Mouse (Mus musculus) forebrain, embryonic 16.5 days (tissue): ENCODE measurements at regions not wholly inside any gene's neighbourhood (a gene's known extent, or its start where the extent isn't known, plus 50 kb on each side); places are given as distances from the start of the nearest gene placed in this dataset.

Source experiments
- ATAC-seq: fragments of 200-750 bp; cut with Nextera tagmentation; 2 replicates; pipeline ENCODE4 v1.8.0; 2017; ENCODE audit warnings: mild to moderate bottlenecking, moderate library complexity
- H3K27ac ChIP-seq: fragments of 300-500 bp; sonication (generic); 2 replicates; pipeline ENCODE4 v1.5.1; 2014; ENCODE audit warnings: low read length, control low read depth
- H3K27me3 ChIP-seq: fragments of 300-500 bp; sonication (generic); replicated peaks from 2 replicates; pipeline ENCODE4 v1.6.1; 2014; ENCODE audit warnings: low read length; ENCODE audit not compliant: control insufficient read depth, insufficient read depth
- H3K36me3 ChIP-seq: fragments of 300-500 bp; sonication (generic); 2 replicates; pipeline ENCODE4 v1.6.1; 2014; ENCODE audit not compliant: control insufficient read depth, insufficient read depth
- H3K4me1 ChIP-seq: fragments of 300-500 bp; sonication (generic); replicated peaks from 2 replicates; pipeline ENCODE4 v1.6.1; 2014; ENCODE audit warnings: low read length; ENCODE audit not compliant: control insufficient read depth, insufficient read depth
- H3K4me2 ChIP-seq: fragments of 300-500 bp; sonication (generic); 2 replicates; pipeline ENCODE4 v1.6.1; 2014; ENCODE audit warnings: mild to moderate bottlenecking, low read length, control low read depth
- H3K4me3 ChIP-seq: fragments of 300-500 bp; sonication (generic); replicated peaks from 2 replicates; pipeline ENCODE4 v1.5.1; 2014; ENCODE audit warnings: mild to moderate bottlenecking, low read length, control low read depth
- H3K9ac ChIP-seq: fragments of 300-500 bp; sonication (generic); replicated peaks from 2 replicates; pipeline ENCODE4 v1.6.1; 2014; ENCODE audit warnings: low read depth, low read length, control low read depth
- H3K9me3 ChIP-seq: fragments of 300-500 bp; sonication (generic); 2 replicates; pipeline ENCODE4 v1.6.1; 2016; ENCODE audit warnings: low read length; ENCODE audit not compliant: control insufficient read depth
- WGBS: fragments of 180-500 bp; shearing (Covaris S2); extraction: QIAGEN DNeasy Blood & Tissue Kit; methylation state at CpG from one replicate; pipeline ENCODE4 v1.1.7; 2014; 5-methylcytosine and 5-hydroxymethylcytosine counted together

DNA sequence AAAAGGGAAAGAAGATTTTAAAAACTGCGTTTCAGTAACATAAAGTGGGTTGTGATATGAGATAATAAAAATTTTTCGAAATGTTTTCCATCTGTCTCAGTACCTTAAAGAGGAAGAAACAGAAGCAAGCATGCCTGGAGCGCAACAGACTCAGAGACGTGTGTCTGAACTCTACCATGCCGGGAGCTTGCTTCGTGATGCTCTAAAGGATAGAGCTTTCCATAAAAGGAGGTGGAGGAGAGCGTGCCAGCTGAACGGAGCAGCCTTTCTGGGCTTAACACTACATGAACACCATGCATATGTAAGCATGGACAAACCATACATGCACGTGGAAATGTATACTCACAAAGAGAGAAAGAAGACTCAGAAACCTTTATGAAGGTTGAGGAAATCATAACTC, 387.5 kb upstream of the Slc7a11 start:
- Histone ChIP-seq H3K27me3 (no peaks in the 10 kb centered on the region), H3K4me2 (no peak overlapping the region), H3K9ac (no peak overlapping the region), H3K36me3 (no peaks in the 10 kb centered on the region), H3K4me3 (no peak overlapping the region), H3K4me1 (no peaks in the 10 kb centered on the region), H3K9me3 (no peaks in the 10 kb centered on the region), H3K27ac (no peak overlapping the region)
- 81% methylated on average over 9 of the region's 9 CpGs for WGBS
- no peak for ATAC-seq

DNA sequence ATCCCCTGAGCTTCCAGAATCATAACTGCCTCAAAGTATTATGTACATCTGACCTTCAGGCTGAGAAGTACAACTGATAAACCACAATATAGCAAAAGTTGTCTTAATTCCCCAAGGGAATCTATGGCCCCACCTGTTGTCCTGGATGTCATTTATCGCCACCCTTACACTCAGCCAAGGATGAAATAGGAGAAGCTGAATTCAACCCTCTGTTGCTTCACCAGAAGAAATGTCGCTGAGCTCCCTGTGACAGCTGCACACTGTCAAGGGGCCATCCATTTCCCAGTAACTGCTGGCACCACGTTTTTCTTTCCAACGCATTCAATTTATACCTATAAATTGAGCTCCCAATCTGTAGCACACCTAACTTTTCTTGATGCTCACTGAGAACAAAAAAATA, 382.0 kb upstream of the Noct start:
- Histone ChIP-seq H3K36me3 (no peaks in the 10 kb centered on the region), H3K4me1 (peaks cover 5% of the 10 kb centered on the region; the same call in 1 of the 2 replicates), H3K27ac (no peak overlapping the region), H3K27me3 (no peaks in the 10 kb centered on the region), H3K4me2 (no peak overlapping the region), H3K4me3 (no peak overlapping the region), H3K9me3 (no peaks in the 10 kb centered on the region), H3K9ac (no peak overlapping the region)
- 86% methylated on average over 4 of the region's 4 CpGs for WGBS
- ATAC-seq = no peak

DNA sequence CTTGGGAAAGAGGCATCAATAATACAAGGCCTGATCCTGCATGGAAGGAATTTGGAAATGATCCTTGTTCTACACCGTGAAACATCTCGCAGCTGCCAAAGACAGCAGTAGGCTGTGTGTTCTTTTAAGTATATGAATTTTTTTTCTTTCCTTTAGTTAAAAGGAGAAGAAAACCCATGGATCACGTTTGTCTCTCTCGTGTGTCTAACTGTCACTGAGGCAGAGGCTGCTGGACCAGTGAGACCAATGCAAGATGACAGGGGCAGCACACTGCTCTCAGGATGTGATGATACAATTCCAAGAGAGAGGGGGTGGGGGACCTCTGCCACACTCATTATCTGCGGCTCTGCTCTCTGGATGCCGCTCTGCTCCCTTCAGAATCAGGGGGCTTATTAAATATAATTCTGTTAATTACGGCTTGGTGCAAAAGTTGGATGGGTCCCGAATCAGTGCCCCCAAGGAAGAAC, 379.4 kb upstream of the Noct start:
- H3K36me3 ChIP-seq = no peaks in the 10 kb centered on the region
- no peaks in the 10 kb centered on the region for H3K9me3 ChIP-seq
- peaks cover 5% of the 10 kb centered on the region; the same call in 1 of the 2 replicates for H3K4me1 ChIP-seq
- H3K27ac ChIP-seq = 0 out of 2 replicates have a peak overlapping the region, but pooled peaks have one; percentile 8
- H3K4me2 ChIP-seq = no peak overlapping the region
- ATAC-seq = peak; percentile 90
- no peaks in the 10 kb centered on the region for H3K27me3 ChIP-seq
- no peak overlapping the region for H3K4me3 ChIP-seq
- WGBS = 40% methylated on average over 8 of the region's 8 CpGs
- no peak overlapping the region for H3K9ac ChIP-seq

DNA sequence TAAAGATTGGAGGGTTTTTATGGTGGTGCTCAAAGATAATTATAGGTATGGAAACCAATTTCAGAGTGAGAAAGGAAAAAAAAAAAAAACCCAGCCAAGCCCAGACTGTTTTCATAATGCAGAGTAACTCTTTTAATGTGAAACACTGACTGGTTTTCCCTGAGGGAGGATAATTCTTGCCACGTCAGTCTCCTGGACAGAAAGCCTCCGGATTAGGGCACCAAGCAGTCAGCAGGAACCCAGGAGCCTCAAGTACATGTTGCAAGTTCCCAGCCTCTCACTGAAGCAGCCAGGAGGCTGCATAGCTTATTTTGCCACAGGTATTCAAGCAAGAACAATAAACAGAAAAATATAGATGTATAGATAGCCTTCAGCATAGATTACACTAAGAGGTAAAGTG, 378.9 kb upstream of the Noct start:
- no peaks in the 10 kb centered on the region for H3K36me3 ChIP-seq
- no peak overlapping the region for H3K4me2 ChIP-seq
- H3K4me3 ChIP-seq = no peak overlapping the region
- no peaks in the 10 kb centered on the region for H3K9me3 ChIP-seq
- WGBS = 12% methylated on average over 2 of the region's 2 CpGs
- peaks cover 5% of the 10 kb centered on the region; the same call in 1 of the 2 replicates for H3K4me1 ChIP-seq
- H3K27me3 ChIP-seq = no peaks in the 10 kb centered on the region
- no peak for ATAC-seq
- no peak overlapping the region for H3K27ac ChIP-seq
- H3K9ac ChIP-seq = no peak overlapping the region

DNA sequence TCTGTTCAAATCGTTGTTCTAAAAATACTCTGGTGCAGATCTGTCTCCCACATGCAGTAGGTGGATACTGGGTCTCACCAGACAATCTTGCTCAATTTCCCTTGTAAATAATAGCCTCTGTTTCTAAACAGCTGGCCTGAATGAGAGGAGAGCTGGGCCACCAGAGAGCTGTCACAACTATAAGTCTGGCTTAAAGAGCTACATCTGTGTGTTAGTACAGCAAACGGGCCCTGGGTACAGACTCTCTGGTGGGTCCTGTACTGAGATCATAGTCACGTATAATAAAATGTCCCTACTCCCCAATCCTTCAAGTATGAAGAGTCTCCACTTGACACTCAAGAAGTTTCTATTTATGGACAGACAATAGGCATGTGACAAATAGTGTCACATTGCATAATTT, 375.7 kb upstream of the Noct start:
- 74% methylated on average over 3 of the region's 3 CpGs for WGBS
- no peak overlapping the region for H3K4me2 ChIP-seq

DNA sequence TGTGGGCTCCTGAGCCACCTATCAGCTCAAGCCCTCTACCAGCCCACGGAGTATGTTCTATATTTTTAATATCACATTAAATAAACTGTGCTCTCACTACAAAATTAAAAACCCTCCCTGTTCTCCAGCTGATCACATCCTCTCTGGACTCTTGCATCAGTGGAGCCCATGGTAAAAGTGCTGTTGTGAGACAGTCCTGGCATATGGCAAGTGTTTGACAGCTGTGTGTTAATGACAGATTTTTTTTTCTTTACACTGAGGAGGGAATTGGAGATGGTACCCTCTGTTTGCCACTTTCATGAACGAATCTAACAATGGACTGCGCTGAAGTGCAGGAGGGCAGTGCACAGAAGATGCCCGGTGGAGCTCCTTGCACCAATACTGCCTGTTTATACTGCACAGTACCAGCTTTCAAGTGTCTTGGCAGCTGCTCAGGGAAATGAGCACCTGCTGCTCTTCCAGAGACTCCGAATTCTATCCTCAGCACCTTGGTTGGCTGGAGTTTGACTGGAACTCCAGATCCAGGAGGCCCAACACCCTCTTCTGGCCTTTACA, 373.1 kb upstream of the Noct start:
- H3K27ac ChIP-seq = no peak overlapping the region
- H3K36me3 ChIP-seq = no peaks in the 10 kb centered on the region
- no peaks in the 10 kb centered on the region for H3K9me3 ChIP-seq
- WGBS = 51% methylated on average over 5 of the region's 5 CpGs
- H3K4me3 ChIP-seq = no peak overlapping the region
- H3K4me2 ChIP-seq = no peak overlapping the region
- peak; percentile 47; the same call in 1 of the 2 replicates for ATAC-seq
- H3K27me3 ChIP-seq = no peaks in the 10 kb centered on the region
- H3K4me1 ChIP-seq = 0 out of 2 replicates have a peak, but pooled peaks cover 2% of the 10 kb centered on the region
- H3K9ac ChIP-seq = no peak overlapping the region

More for the DNA sequence above, 375.7 kb upstream of the Noct start:
- no peaks in the 10 kb centered on the region for H3K27me3 ChIP-seq
- peaks cover 8% of the 10 kb centered on the region; the same call in 1 of the 2 replicates for H3K4me1 ChIP-seq
- H3K9me3 ChIP-seq = no peaks in the 10 kb centered on the region
- H3K4me3 ChIP-seq = no peak overlapping the region
- H3K9ac ChIP-seq = no peak overlapping the region
- no peak for ATAC-seq
- H3K36me3 ChIP-seq = no peaks in the 10 kb centered on the region
- H3K27ac ChIP-seq = no peak overlapping the region

DNA sequence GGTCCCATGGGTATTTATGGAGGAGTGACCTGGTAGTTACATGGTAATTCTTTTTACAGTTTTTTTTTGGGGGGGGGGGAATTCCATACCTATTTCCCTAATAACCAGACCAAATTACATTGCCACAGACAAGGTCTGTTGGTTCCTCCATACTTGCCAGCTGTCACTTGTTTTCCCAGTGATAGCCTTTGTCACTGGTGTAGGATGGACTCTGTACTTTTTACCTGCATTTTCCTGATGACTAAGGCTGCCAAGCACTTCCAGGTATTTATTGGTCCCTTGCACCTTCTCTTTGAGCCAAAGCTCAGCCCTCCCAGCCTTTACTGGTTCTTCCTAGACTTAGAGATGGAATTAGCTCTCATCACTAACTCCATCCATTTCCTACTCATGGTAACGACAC, 357.1 kb upstream of the Noct start:
- Histone ChIP-seq H3K9ac (no peak overlapping the region), H3K27ac (no peak overlapping the region), H3K4me2 (no peak overlapping the region), H3K27me3 (no peaks in the 10 kb centered on the region), H3K36me3 (no peaks in the 10 kb centered on the region), H3K4me3 (no peak overlapping the region), H3K9me3 (no peaks in the 10 kb centered on the region), H3K4me1 (no peaks in the 10 kb centered on the region)
- 100% methylated on average over 1 of the region's 1 CpGs for WGBS
- no peak for ATAC-seq

DNA sequence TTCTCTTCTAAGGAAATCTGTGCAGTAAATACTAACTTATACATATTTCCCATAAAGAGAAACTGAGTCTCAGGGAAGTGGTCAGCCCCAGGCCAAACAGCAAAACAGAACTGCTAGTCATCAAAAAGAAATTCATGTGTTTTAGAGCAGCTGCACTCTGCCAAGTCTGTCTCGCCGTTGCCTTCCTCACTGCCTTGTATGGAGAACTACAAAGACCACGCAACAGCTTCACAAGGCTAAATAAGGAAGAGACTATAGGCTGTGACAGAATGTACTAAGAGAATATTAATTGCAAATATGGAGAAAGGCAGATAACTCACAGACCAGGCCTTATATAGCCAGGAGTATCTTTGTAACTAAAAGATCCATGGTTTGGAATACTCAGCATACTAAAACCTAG, 355.0 kb upstream of the Noct start:
- no peaks in the 10 kb centered on the region for H3K27me3 ChIP-seq
- H3K4me1 ChIP-seq = no peaks in the 10 kb centered on the region
- H3K36me3 ChIP-seq = no peaks in the 10 kb centered on the region
- no peak overlapping the region for H3K9ac ChIP-seq
- H3K4me3 ChIP-seq = no peak overlapping the region
- H3K27ac ChIP-seq = no peak overlapping the region
- H3K4me2 ChIP-seq = no peak overlapping the region
- H3K9me3 ChIP-seq = no peaks in the 10 kb centered on the region; the same call in 1 of the 2 replicates
- ATAC-seq = no peak
- 96% methylated on average over 3 of the region's 3 CpGs for WGBS

DNA sequence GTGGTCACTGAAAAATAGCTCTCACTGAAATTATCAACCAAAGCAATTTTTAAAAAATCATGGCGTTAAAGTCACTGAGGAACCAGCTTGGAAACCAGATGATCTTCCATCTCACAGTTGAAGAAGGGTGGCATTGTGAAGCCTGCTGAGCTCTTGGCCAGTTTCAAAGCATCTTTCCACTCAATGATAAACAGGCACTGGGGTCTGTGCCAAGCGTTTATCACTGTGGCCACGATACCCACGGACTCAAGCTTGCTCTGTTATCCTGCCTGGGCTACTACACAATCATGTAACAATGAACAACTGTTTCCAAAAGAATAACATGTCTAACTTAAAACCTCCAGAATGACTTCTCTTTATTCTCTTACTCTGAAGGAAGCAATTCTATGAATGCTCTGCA, 345.2 kb upstream of the Noct start:
- no peak for ATAC-seq
- 66% methylated on average over 4 of the region's 4 CpGs for WGBS

DNA sequence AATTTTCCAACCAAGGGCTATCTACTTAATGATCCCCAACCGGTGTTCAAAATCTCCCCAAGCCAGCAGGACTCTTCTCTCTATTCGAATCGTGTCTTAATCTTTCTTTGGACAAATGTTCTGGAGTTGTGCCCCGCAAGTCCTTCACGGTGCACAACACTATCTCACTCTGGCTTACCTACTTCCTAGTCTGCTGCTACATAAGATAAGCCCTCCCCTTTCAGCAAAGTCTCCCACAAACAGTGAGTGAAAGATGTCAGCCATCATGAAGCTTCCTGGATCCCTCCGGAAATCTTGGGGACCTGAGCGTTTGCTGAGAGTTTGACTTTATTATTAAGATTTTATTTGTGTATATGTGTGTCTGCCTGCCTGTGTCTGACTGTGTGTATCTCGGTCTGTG, 344.7 kb upstream of the Noct start:
- Histone ChIP-seq H3K4me3 (no peak overlapping the region), H3K4me2 (no peak overlapping the region), H3K9me3 (no peaks in the 10 kb centered on the region), H3K27ac (no peak overlapping the region), H3K9ac (no peak overlapping the region), H3K27me3 (no peaks in the 10 kb centered on the region), H3K4me1 (peaks cover 11% of the 10 kb centered on the region), H3K36me3 (no peaks in the 10 kb centered on the region)
- WGBS = 89% methylated on average over 8 of the region's 8 CpGs
- no peak for ATAC-seq

More for the DNA sequence above, 345.2 kb upstream of the Noct start:
- Histone ChIP-seq H3K4me2 (no peak overlapping the region), H3K27me3 (no peaks in the 10 kb centered on the region), H3K9ac (no peak overlapping the region), H3K9me3 (no peaks in the 10 kb centered on the region; the same call in 1 of the 2 replicates), H3K27ac (no peak overlapping the region), H3K4me1 (peaks cover 11% of the 10 kb centered on the region), H3K36me3 (no peaks in the 10 kb centered on the region), H3K4me3 (no peak overlapping the region)
